Mouse (Mus musculus) thymus, adult 2 months (tissue): Measurements from ENCODE around the gene Etl4. TPM values are rescaled to one million over a fixed set of nuclear protein-coding genes. Genes with fewer than 3 reads are reported as not detected.

ENCODE experiments used
- DNase-seq: peaks from one replicate; pipeline ENCODE4 v3.0.0; 2021
- H3K27ac ChIP-seq: fragments of 200-500 bp; 2 replicates; pipeline ENCODE4 v1.5.1; 2012; ENCODE audit warnings: low read length, control low read depth; ENCODE audit not compliant: control insufficient read depth, insufficient read depth
- H3K27me3 ChIP-seq: fragments of 200-500 bp; 2 replicates; pipeline ENCODE4 v1.6.1; 2012; ENCODE audit warnings: mild to moderate bottlenecking, low read length, moderate library complexity, mixed read lengths; ENCODE audit not compliant: control insufficient read depth, insufficient read depth
- H3K36me3 ChIP-seq: fragments of 200-500 bp; 2 replicates; pipeline ENCODE4 v1.6.1; 2012; ENCODE audit warnings: mild to moderate bottlenecking, low read length, moderate library complexity; ENCODE audit not compliant: control insufficient read depth, insufficient read depth
- H3K4me1 ChIP-seq: fragments of 200-500 bp; replicated peaks from 2 replicates; pipeline ENCODE4 v1.6.1; 2012; ENCODE audit warnings: low read length; ENCODE audit not compliant: control insufficient read depth, insufficient read depth
- H3K4me3 ChIP-seq: fragments of 200-500 bp; 2 replicates; pipeline ENCODE4 v1.5.1; 2012; ENCODE audit warnings: mild to moderate bottlenecking, low read length, control low read depth, moderate library complexity; ENCODE audit not compliant: control insufficient read depth, insufficient read depth
- CTCF ChIP-seq: fragments of 200-500 bp; IDR thresholded peaks from 2 replicates; pipeline ENCODE4 v1.5.1; 2012; ENCODE audit warnings: mild to moderate bottlenecking, control low read depth, low read length, moderate library complexity, borderline replicate concordance; ENCODE audit not compliant: control insufficient read depth, poor library complexity, insufficient read depth; ENCODE audit errors: extremely low read depth
- POLR2A ChIP-seq: fragments of 200-500 bp; IDR thresholded peaks from 2 replicates; pipeline ENCODE4 v1.6.1; 2012; ENCODE audit warnings: mild to moderate bottlenecking, low read length, control low read depth, moderate library complexity; ENCODE audit not compliant: control insufficient read depth, poor library complexity, insufficient read depth; ENCODE audit errors: extremely low read depth
- WGBS: fragments of 180-500 bp; shearing (Covaris S2); methylation state at CpG from one replicate; pipeline ENCODE4 v1.1.7; 2018; 5-methylcytosine and 5-hydroxymethylcytosine counted together
- polyA plus RNA-seq: library from polyadenylated mRNA; depleted of rRNA; stranded (reverse); fragments of >200 nt; gene quantifications from 2 replicates; pipeline ENCODE4 v1.2.3, GENCODE M21; 2012

Gene Etl4
- polyA plus RNA-seq, 1 experiment: 9.7 TPM

GRCm38 (mm10) chr2:20072377-20072776 lies 162.8 kb downstream of the Etl4 start:
- TF ChIP-seq POLR2A: no peak
- no peak for TF ChIP-seq CTCF

DNA sequence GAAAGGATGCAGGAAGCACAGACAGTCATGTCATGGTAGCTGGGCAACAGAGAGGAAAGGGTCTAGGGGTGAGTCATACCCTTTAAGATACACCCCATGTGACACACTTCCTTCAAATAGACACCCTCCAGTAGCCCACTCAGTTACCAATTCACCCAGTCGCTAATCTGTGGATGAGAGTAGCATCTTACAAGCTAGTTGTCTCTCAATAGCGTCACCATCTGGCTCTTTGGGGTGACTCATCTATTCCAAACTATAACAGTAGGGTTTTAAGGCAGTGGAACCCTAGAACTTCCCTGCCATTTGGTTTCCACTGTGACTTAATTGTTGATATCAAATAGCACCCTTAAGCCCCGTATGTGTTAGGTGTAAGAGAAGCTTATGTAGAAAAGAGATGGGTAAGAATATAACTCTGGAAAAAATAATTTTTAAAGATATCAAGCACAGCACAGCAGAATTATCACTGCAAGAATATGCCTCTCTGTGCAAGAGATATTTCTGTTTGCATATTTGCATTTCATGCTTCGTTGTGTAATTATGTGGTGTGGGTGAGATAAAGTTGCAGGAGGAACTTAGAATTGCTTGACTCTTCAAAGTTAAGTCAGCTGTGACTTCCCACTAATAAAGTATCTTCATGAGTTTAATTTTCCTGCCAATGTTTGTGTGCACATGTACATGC lies 166.7 kb downstream of the Etl4 start:
- WGBS: 74% methylated on average over 4 of the region's 4 CpGs
- Histone ChIP-seq H3K27ac (no peak overlapping the region), H3K4me1 (no peaks in the 10 kb centered on the region), H3K36me3 (no peaks in the 10 kb centered on the region), H3K4me3 (no peak overlapping the region), H3K27me3 (no peaks in the 10 kb centered on the region)
- no peak for DNase-seq
- TF ChIP-seq POLR2A (no peak), CTCF (no peak)

More at GRCm38 (mm10) chr2:20072377-20072776, 162.8 kb downstream of the Etl4 start:
- Histone ChIP-seq H3K36me3 (no peaks in the 10 kb centered on the region), H3K27ac (no peak overlapping the region), H3K4me1 (no peaks in the 10 kb centered on the region), H3K27me3 (no peaks in the 10 kb centered on the region), H3K4me3 (no peak overlapping the region)
- WGBS: 36% methylated on average over 9 of the region's 9 CpGs
- DNase-seq: no peak

DNA sequence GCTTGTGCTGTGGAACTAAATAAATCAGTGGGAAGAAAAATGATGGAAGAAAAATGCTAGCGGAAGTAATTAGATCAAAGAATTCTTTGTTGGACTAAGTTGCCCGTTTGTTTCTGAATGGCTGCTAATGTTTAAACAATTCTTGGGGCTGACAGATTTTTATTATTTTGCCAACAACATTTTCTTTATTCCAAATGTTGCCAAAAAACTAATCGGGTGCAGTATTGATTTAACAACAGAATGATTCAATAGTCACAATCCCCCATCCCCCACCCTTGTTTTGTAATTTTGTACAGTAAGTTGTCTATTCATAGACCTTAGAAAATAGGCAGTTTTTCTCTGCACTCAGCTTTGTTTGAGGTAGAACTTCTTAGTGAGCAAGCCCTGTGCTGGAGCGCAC lies 175.2 kb downstream of the Etl4 start:
- WGBS: 97% methylated on average over 4 of the region's 4 CpGs
- no peak for TF ChIP-seq POLR2A
- no peak for TF ChIP-seq CTCF
- no peak for DNase-seq
- Histone ChIP-seq H3K4me3 (no peak overlapping the region), H3K27ac (no peak overlapping the region), H3K27me3 (no peaks in the 10 kb centered on the region), H3K36me3 (no peaks in the 10 kb centered on the region), H3K4me1 (no peaks in the 10 kb centered on the region)

DNA sequence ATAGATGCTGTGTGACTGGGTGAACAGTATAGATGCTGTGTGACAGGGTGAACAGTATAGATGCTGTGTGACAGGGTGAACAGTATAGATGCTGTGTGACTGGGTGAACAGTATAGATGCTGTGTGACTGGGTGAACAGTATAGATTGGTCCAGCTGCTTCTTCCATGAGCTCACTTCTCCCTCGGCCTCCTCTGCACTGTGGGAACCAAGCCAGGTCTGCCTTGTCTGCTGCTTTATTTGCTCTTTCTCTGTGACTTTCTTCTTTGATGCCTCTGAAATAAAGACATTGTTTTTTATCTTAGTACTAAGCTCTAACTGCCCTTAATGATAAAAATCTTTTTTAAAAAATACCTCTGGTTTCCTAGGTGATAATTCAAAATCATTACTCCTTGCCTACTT lies 195.9 kb downstream of the Etl4 start:
- TF ChIP-seq CTCF (no peak), POLR2A (no peak)
- Histone ChIP-seq H3K27me3 (no peaks in the 10 kb centered on the region), H3K4me3 (no peak overlapping the region), H3K36me3 (no peaks in the 10 kb centered on the region), H3K27ac (no peak overlapping the region), H3K4me1 (no peaks in the 10 kb centered on the region)
- DNase-seq: no peak
- WGBS: 90% methylated on average over 1 of the region's 1 CpGs

- no peak overlapping the region for H3K27ac ChIP-seq
- H3K4me1 ChIP-seq: no peaks in the 10 kb centered on the region
- no peak overlapping the region for H3K4me3 ChIP-seq
- no peaks in the 10 kb centered on the region for H3K36me3 ChIP-seq
- no peaks in the 10 kb centered on the region for H3K27me3 ChIP-seq
- no peak for DNase-seq
- TF ChIP-seq CTCF (no peak), POLR2A (no peak)
Measured at GRCm38 (mm10) chr2:20111703-20112102, 202.1 kb downstream of the Etl4 start.

DNA sequence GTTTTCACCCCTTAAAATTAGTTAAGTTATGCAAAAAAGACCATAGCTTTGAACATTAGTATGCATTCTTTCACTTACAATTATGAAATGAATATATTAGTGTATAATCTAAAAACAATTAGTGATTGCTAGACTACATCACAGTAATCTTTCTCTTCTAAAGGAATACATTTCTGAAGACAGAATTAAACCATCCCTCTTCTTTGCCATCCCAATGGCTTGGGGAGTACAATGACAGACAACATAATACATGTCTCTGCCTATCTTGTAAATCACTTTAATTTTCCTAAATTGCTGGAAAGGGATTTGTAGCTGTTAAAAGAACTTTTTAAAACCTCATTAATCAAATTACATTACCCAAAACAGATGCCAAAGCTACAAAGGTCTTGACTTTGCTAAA lies 216.3 kb downstream of the Etl4 start:
- Histone ChIP-seq H3K27me3 (no peaks in the 10 kb centered on the region), H3K4me1 (no peaks in the 10 kb centered on the region), H3K27ac (no peak overlapping the region), H3K36me3 (no peaks in the 10 kb centered on the region), H3K4me3 (no peak overlapping the region)
- TF ChIP-seq CTCF (no peak), POLR2A (no peak)
- DNase-seq: no peak

GRCm38 (mm10) chr2:20131792-20132191 lies 222.2 kb downstream of the Etl4 start:
- no peak for TF ChIP-seq POLR2A
- Histone ChIP-seq H3K27me3 (no peaks in the 10 kb centered on the region), H3K4me1 (no peaks in the 10 kb centered on the region), H3K36me3 (no peaks in the 10 kb centered on the region), H3K27ac (no peak overlapping the region), H3K4me3 (no peak overlapping the region)
- WGBS: 29% methylated on average over 2 of the region's 2 CpGs
- no peak for DNase-seq
